Mouse (Mus musculus) midbrain, embryonic 16.5 days (tissue): ENCODE results near the gene Rnase9. TPM values are rescaled to one million over a fixed set of nuclear protein-coding genes. Genes with fewer than 3 reads are reported as not detected.

Experiments
- ATAC-seq: fragments of 200-750 bp; cut with Nextera tagmentation; 2 replicates; pipeline ENCODE4 v1.8.0; 2017; ENCODE audit warnings: moderate TSS enrichment
- H3K27ac ChIP-seq: fragments of 300-500 bp; sonication (generic); 2 replicates; pipeline ENCODE4 v1.5.1; 2014; ENCODE audit warnings: mild to moderate bottlenecking, low read length, mixed read lengths
- H3K27me3 ChIP-seq: fragments of 300-500 bp; sonication (generic); 2 replicates; pipeline ENCODE4 v1.6.1; 2014; ENCODE audit warnings: low read depth, low read length, mixed read lengths; ENCODE audit not compliant: control insufficient read depth, insufficient read depth
- H3K36me3 ChIP-seq: fragments of 300-500 bp; sonication (generic); 2 replicates; pipeline ENCODE4 v1.6.1; 2014; ENCODE audit warnings: mild to moderate bottlenecking, low read length, moderate library complexity, mixed read lengths; ENCODE audit not compliant: control insufficient read depth, insufficient read depth
- H3K4me1 ChIP-seq: fragments of 300-500 bp; sonication (generic); 2 replicates; pipeline ENCODE4 v1.6.1; 2014; ENCODE audit warnings: mild to moderate bottlenecking, low read length, mixed read lengths; ENCODE audit not compliant: control insufficient read depth, insufficient read depth
- H3K4me2 ChIP-seq: fragments of 300-500 bp; sonication (generic); 2 replicates; pipeline ENCODE4 v1.6.1; 2014; ENCODE audit warnings: mild to moderate bottlenecking, low read length, mixed read lengths
- H3K4me3 ChIP-seq: fragments of 300-500 bp; sonication (generic); 2 replicates; pipeline ENCODE4 v1.5.1; 2014; ENCODE audit warnings: low read depth, mild to moderate bottlenecking, low read length, moderate library complexity, mixed read lengths
- H3K9ac ChIP-seq: fragments of 300-500 bp; sonication (generic); 2 replicates; pipeline ENCODE4 v1.6.1; 2014; ENCODE audit warnings: low read depth, low read length, mixed read lengths
- H3K9me3 ChIP-seq: fragments of 300-500 bp; sonication (generic); replicated peaks from 2 replicates; pipeline ENCODE4 v1.6.1; 2014; ENCODE audit warnings: mild to moderate bottlenecking, low read length, mixed read lengths; ENCODE audit not compliant: control insufficient read depth, poor library complexity, severe bottlenecking
- whole genome bisulfite sequencing: fragments of 180-500 bp; shearing (Covaris S2); extraction: QIAGEN DNeasy Blood & Tissue Kit; methylation state at CpG from one replicate; pipeline ENCODE4 v1.1.7; 2014; 5-methylcytosine and 5-hydroxymethylcytosine counted together
- polyA plus RNA-seq: library from polyadenylated mRNA; unstranded; fragments of >200 nt; fragmentation: Nextera tagmentation; extraction: Ambion mirVana; gene quantifications from 2 replicates; pipeline ENCODE4 v1.2.1, GENCODE M21; 2015

Gene Rnase9
- polyA plus RNA-seq, 1 experiment from 2014 or later: not detected

DNA sequence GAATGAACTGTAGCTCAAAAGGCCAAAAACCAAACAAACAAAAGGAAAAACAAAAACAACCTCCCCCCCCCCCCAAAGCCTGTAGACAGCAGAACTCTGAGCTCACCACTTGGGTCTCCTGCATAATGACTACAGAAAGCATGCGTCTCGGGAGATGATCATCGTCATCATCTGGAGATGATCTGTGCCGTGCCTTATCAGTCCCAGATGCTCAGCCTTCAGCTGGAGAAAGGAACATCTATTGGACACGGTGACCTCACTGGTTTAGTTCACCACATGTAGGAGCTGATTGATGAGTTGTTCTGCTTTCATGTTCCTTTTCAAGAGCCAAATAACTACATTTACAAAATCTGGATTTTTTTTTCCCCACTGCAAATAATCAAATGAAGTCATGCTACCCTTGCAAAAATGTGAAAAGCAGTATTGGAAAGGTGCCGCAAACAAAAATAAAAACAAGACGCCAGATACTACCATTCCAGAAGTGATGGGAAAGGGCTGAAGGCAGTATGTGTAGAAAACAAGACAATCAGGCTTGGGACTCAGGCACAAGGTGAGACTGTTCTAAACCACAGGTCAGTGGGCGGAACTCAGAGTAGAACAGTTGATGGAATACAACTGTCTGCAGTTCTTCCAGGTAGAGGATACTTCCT, 34.4 kb downstream of the Rnase9 start, which contains the start of gene Rnase10:
Gene Rnase10, plus strand, starts transcription at position 600 of the 650 bp plus-strand sequence.
- no peak within 1 kb of the TSS for H3K9ac ChIP-seq
- 87% methylated on average over 8 of the region's 8 CpGs for WGBS
- H3K9me3 ChIP-seq: no peaks in the 10 kb centered on the region
- H3K27me3 ChIP-seq: no peaks in the 10 kb centered on the region
- H3K4me1 ChIP-seq: no peaks in the 10 kb centered on the region
- no peak within 1 kb of the TSS for H3K4me3 ChIP-seq
- no peaks in the 10 kb centered on the region for H3K36me3 ChIP-seq
- no peak for ATAC-seq
- no peak within 1 kb of the TSS for H3K27ac ChIP-seq
- H3K4me2 ChIP-seq: no peak within 1 kb of the TSS

DNA sequence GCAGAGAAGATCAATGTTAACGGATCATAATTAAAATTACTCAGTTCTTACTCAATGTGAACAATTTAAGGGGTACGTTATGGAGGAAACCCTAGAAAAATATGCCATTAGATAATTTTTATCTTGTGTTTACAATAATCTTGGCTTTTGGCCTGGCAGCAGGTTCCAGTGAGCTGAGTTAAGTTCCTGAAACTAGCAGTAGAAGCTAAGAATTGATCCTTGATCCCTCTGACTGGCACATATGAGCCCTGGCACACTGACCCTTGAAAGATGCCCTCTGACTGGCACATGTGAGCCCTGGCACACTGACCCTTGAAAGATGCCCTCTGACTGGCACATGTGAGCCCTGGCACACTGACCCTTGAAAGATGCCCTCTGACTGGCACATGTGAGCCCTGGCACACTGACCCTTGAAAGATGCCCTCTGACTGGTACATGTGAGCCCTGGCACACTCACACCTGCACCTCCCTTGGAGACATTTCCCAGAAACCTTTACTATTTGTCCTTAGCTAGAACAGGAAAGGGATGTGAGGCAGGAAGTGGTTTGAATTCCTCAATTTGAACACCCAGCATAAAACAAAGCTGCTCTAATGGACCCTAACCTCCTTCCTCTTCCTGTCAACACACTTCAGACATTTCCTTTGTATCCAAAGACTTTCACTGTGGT, 43.5 kb downstream of the Rnase9 start:
- 86% methylated on average over 2 of the region's 2 CpGs for WGBS
- no peaks in the 10 kb centered on the region for H3K4me1 ChIP-seq
- H3K4me2 ChIP-seq: no peak overlapping the region
- no peaks in the 10 kb centered on the region for H3K36me3 ChIP-seq
- H3K9ac ChIP-seq: no peak overlapping the region
- H3K27me3 ChIP-seq: no peaks in the 10 kb centered on the region
- H3K4me3 ChIP-seq: no peak overlapping the region
- H3K9me3 ChIP-seq: no peaks in the 10 kb centered on the region
- H3K27ac ChIP-seq: no peak overlapping the region
- ATAC-seq: no peak

DNA sequence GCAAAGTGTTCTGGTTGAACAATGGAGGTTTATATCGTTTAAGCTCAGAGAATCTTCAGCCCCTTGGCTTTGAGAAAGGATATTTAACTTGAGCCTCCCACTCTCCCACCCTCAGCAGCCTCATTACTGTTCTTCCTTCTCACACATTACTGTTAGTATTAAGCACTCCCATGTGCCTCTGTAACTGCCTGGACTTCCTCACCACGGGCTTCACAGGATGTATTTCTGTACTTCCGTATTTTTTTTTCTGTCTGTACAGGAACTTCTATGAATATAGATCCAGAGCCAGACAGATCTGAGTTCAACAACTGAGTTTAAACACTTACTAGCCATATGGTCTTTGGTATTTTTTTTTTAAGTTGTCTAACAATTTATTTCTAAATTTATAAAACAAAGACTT, 44.6 kb downstream of the Rnase9 start:
- whole genome bisulfite sequencing: 84% methylated on average over 3 of the region's 3 CpGs

DNA sequence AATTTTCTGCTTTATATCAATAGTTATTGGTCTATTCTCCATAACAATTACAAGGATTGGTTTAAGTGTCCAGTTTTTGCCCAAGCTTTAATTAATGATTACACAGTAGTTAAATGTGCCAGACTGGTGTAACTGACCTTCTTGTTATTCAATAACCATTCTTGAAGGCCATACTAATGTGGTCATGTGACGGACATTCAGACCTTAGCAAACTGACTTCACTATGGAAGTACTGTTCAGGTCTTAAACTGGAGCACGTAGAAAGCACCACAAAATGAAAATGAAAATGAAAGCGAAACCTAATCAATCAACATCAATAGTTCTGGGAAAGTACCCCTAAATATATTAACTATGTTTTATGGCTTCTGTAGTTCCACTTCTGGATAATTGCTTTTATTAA, 50.6 kb downstream of the Rnase9 start:
- H3K9ac ChIP-seq: no peak overlapping the region
- no peak overlapping the region for H3K4me2 ChIP-seq
- no peaks in the 10 kb centered on the region for H3K27me3 ChIP-seq
- WGBS: 88% methylated on average over 3 of the region's 3 CpGs
- no peaks in the 10 kb centered on the region for H3K9me3 ChIP-seq
- no peak overlapping the region for H3K4me3 ChIP-seq
- no peak for ATAC-seq
- no peaks in the 10 kb centered on the region for H3K4me1 ChIP-seq
- H3K36me3 ChIP-seq: no peaks in the 10 kb centered on the region
- no peak overlapping the region for H3K27ac ChIP-seq

More for the DNA sequence above, 44.6 kb downstream of the Rnase9 start:
- H3K4me2 ChIP-seq: no peak overlapping the region
- no peaks in the 10 kb centered on the region for H3K9me3 ChIP-seq
- H3K27me3 ChIP-seq: no peaks in the 10 kb centered on the region
- H3K36me3 ChIP-seq: no peaks in the 10 kb centered on the region
- no peaks in the 10 kb centered on the region for H3K4me1 ChIP-seq
- no peak overlapping the region for H3K4me3 ChIP-seq
- no peak overlapping the region for H3K27ac ChIP-seq
- no peak overlapping the region for H3K9ac ChIP-seq
- ATAC-seq: no peak

Other genes starting within 250 kb of the Rnase9 start
- gene Ccnb1ip1, start 234.1 kb downstream of the Rnase9 start, polyA plus RNA-seq: not detected in 2 replicates
- 39.1 and 41.5 TPM in 2 replicates for gene Parp2, start 234.0 kb downstream of the Rnase9 start, polyA plus RNA-seq
- gene Tep1, start 171.3 kb downstream of the Rnase9 start, polyA plus RNA-seq: 1.6 and 2.9 TPM in 2 replicates
- 2.4 and 2.8 TPM in 2 replicates for gene Klhl33, start 144.4 kb downstream of the Rnase9 start, polyA plus RNA-seq
- gene Osgep, start 117.0 kb downstream of the Rnase9 start, polyA plus RNA-seq: 113 and 117 TPM in 2 replicates
- gene Apex1, start 116.9 kb downstream of the Rnase9 start, polyA plus RNA-seq: 173 and 193 TPM in 2 replicates
- 95.0 and 99.5 TPM in 2 replicates for gene Pip4p1, start 111.0 kb downstream of the Rnase9 start, polyA plus RNA-seq
- gene Pnp, start 110.8 kb downstream of the Rnase9 start, polyA plus RNA-seq: 20.8 and 22.8 TPM in 2 replicates
- not detected in 2 replicates for gene Gm49342, start 97.4 kb downstream of the Rnase9 start, polyA plus RNA-seq
- gene Pnp2, start 85.9 kb downstream of the Rnase9 start, polyA plus RNA-seq: 1.1 and 1.3 TPM in 2 replicates
- not detected in 2 replicates for gene Rnase10, start 34.1 kb downstream of the Rnase9 start, polyA plus RNA-seq
- not detected in 2 replicates for gene Rnase11, start 8.3 kb upstream of the Rnase9 start, polyA plus RNA-seq
- not detected in 2 replicates for gene Rnase12, start 15.8 kb upstream of the Rnase9 start, polyA plus RNA-seq
- gene Olfr750, start 32.6 kb upstream of the Rnase9 start, polyA plus RNA-seq: 0.07 TPM in 1 of 2 replicates, not detected in the other
- gene Rnase4, start 49.2 kb upstream of the Rnase9 start, polyA plus RNA-seq: 13.6 and 15.2 TPM in 2 replicates
- 3.1 and 3.2 TPM in 2 replicates for gene Ang, start 49.3 kb upstream of the Rnase9 start, polyA plus RNA-seq
- gene Eddm3b, start 72.6 kb upstream of the Rnase9 start, polyA plus RNA-seq: not detected in 2 replicates
- 0.77 and 0.91 TPM in 2 replicates for gene Rnase6, start 82.0 kb upstream of the Rnase9 start, polyA plus RNA-seq
- 0.57 TPM in 1 of 2 replicates, not detected in the other for gene Rnase1, start 104.9 kb upstream of the Rnase9 start, polyA plus RNA-seq
- gene Rnase2b, start 120.4 kb upstream of the Rnase9 start, polyA plus RNA-seq: not detected in 2 replicates
- gene Ang2, start 157.3 kb upstream of the Rnase9 start, polyA plus RNA-seq: not detected in 2 replicates
- not detected in 2 replicates for gene Ear14, start 161.5 kb upstream of the Rnase9 start, polyA plus RNA-seq
- not detected in 2 replicates for gene Rnase2a, start 214.2 kb upstream of the Rnase9 start, polyA plus RNA-seq